Mouse (Mus musculus): ENCODE measurements around the gene Rnase12. TPM values are rescaled to one million over a fixed set of nuclear protein-coding genes. Genes with fewer than 3 reads are reported as not detected.

The Rnase12 gene
- polyA plus RNA-seq, 1 experiment from 2014 or later, result not detected

- no peak overlapping the region for H3K27ac ChIP-seq
- H3K36me3 ChIP-seq, result no peaks in the 10 kb centered on the region
- ATAC-seq (ENCODE audit: insufficient number of reproducible peaks, insufficient read depth, low FRiP score, low TSS enrichment), result no peak
- H3K9me3 ChIP-seq, result no peaks in the 10 kb centered on the region
- no peaks in the 10 kb centered on the region for H3K4me1 ChIP-seq
- H3K4me3 ChIP-seq, result no peak overlapping the region
- H3K9ac ChIP-seq, result no peak overlapping the region
- H3K4me2 ChIP-seq (replicated peaks), result no peak overlapping the region
- WGBS, result 86% methylated on average over 2 of the region's 2 CpGs
- 0 out of 2 replicates have a peak, but pooled peaks cover 7% of the 10 kb centered on the region for H3K27me3 ChIP-seq
Measured at GRCm38 (mm10) chr14:51081035-51081434, 23.6 kb upstream of the Rnase12 start.

GRCm38 (mm10) chr14:51079180-51079579 is 21.7 kb upstream of the Rnase12 start:
- Histone ChIP-seq H3K27ac (no peak overlapping the region), H3K27me3 (0 out of 2 replicates have a peak, but pooled peaks cover 7% of the 10 kb centered on the region), H3K4me2 (replicated peaks) (no peak overlapping the region), H3K9me3 (no peaks in the 10 kb centered on the region), H3K4me3 (no peak overlapping the region), H3K4me1 (no peaks in the 10 kb centered on the region), H3K36me3 (no peaks in the 10 kb centered on the region), H3K9ac (no peak overlapping the region)
- ATAC-seq (ENCODE audit: insufficient number of reproducible peaks, insufficient read depth, low FRiP score, low TSS enrichment), result no peak
- WGBS, result 88% methylated on average over 1 of the region's 1 CpGs

GRCm38 (mm10) chr14:51074335-51074734 is 16.9 kb upstream of the Rnase12 start, which contains the start of gene Olfr750:
Olfr750 (minus strand) TSS chr14:51074435.
- 77% methylated on average over 3 of the region's 3 CpGs for WGBS

GRCm38 (mm10) chr14:51069617-51070016 is 12.2 kb upstream of the Rnase12 start:
- WGBS, result 86% methylated on average over 2 of the region's 2 CpGs
- no peaks in the 10 kb centered on the region for H3K36me3 ChIP-seq

More at GRCm38 (mm10) chr14:51074335-51074734, 16.9 kb upstream of the Rnase12 start, which contains the start of gene Olfr750:
- H3K4me3 ChIP-seq, result no peak within 1 kb of the TSS
- H3K27me3 ChIP-seq, result no peaks in the 10 kb centered on the region
- no peak within 1 kb of the TSS for H3K27ac ChIP-seq
- H3K4me1 ChIP-seq, result no peaks in the 10 kb centered on the region
- no peak for ATAC-seq (ENCODE audit: insufficient number of reproducible peaks, insufficient read depth, low FRiP score, low TSS enrichment)
- no peak within 1 kb of the TSS for H3K9ac ChIP-seq
- no peaks in the 10 kb centered on the region for H3K36me3 ChIP-seq
- no peaks in the 10 kb centered on the region for H3K9me3 ChIP-seq
- H3K4me2 ChIP-seq (replicated peaks), result no peak within 1 kb of the TSS

GRCm38 (mm10) chr14:51068956-51069355 is 11.5 kb upstream of the Rnase12 start:
- 83% methylated on average over 5 of the region's 5 CpGs for WGBS
- ATAC-seq (ENCODE audit: insufficient number of reproducible peaks, insufficient read depth, low FRiP score, low TSS enrichment), result no peak
- no peaks in the 10 kb centered on the region for H3K36me3 ChIP-seq
- H3K27ac ChIP-seq, result no peak overlapping the region
- H3K9ac ChIP-seq, result no peak overlapping the region
- H3K4me1 ChIP-seq, result 0 out of 2 replicates have a peak, but pooled peaks cover 3% of the 10 kb centered on the region
- no peak overlapping the region for H3K4me2 ChIP-seq (replicated peaks)
- H3K9me3 ChIP-seq, result no peaks in the 10 kb centered on the region
- H3K4me3 ChIP-seq, result no peak overlapping the region
- no peaks in the 10 kb centered on the region for H3K27me3 ChIP-seq

More at GRCm38 (mm10) chr14:51069617-51070016, 12.2 kb upstream of the Rnase12 start:
- H3K27me3 ChIP-seq, result no peaks in the 10 kb centered on the region
- no peak overlapping the region for H3K4me2 ChIP-seq (replicated peaks)
- no peak overlapping the region for H3K9ac ChIP-seq
- no peak overlapping the region for H3K27ac ChIP-seq
- no peaks in the 10 kb centered on the region for H3K9me3 ChIP-seq
- no peak for ATAC-seq (ENCODE audit: insufficient number of reproducible peaks, insufficient read depth, low FRiP score, low TSS enrichment)
- no peak overlapping the region for H3K4me3 ChIP-seq
- H3K4me1 ChIP-seq, result 0 out of 2 replicates have a peak, but pooled peaks cover 3% of the 10 kb centered on the region

GRCm38 (mm10) chr14:51060761-51061160 is 3.3 kb upstream of the Rnase12 start:
- Histone ChIP-seq H3K27ac (no peak overlapping the region), H3K9ac (no peak overlapping the region), H3K36me3 (no peaks in the 10 kb centered on the region), H3K9me3 (no peaks in the 10 kb centered on the region), H3K27me3 (no peaks in the 10 kb centered on the region), H3K4me3 (no peak overlapping the region), H3K4me1 (no peaks in the 10 kb centered on the region; the same call in 1 of the 2 replicates), H3K4me2 (replicated peaks) (no peak overlapping the region)
- whole genome bisulfite sequencing, result 80% methylated on average over 5 of the region's 5 CpGs
- ATAC-seq (ENCODE audit: insufficient number of reproducible peaks, insufficient read depth, low FRiP score, low TSS enrichment), result no peak

GRCm38 (mm10) chr14:51054243-51055237 is 2.9 kb downstream of the Rnase12 start:
- H3K4me2 ChIP-seq (replicated peaks), result no peak overlapping the region
- no peak for ATAC-seq (ENCODE audit: insufficient number of reproducible peaks, insufficient read depth, low FRiP score, low TSS enrichment)
- H3K36me3 ChIP-seq, result no peaks in the 10 kb centered on the region
- no peak overlapping the region for H3K4me3 ChIP-seq
- no peaks in the 10 kb centered on the region for H3K9me3 ChIP-seq
- H3K9ac ChIP-seq, result no peak overlapping the region
- H3K27ac ChIP-seq, result no peak overlapping the region
- no peaks in the 10 kb centered on the region for H3K4me1 ChIP-seq
- no peaks in the 10 kb centered on the region for H3K27me3 ChIP-seq
- 42% methylated on average over 13 of the region's 13 CpGs for WGBS

- Histone ChIP-seq H3K27me3 (no peaks in the 10 kb centered on the region), H3K4me3 (no peak overlapping the region), H3K4me1 (no peaks in the 10 kb centered on the region), H3K4me2 (replicated peaks) (no peak overlapping the region), H3K9me3 (no peaks in the 10 kb centered on the region), H3K9ac (no peak overlapping the region), H3K27ac (no peak overlapping the region), H3K36me3 (no peaks in the 10 kb centered on the region)
- WGBS, result 57% methylated on average over 5 of the region's 5 CpGs
- no peak for ATAC-seq (ENCODE audit: insufficient number of reproducible peaks, insufficient read depth, low FRiP score, low TSS enrichment)
Measured at GRCm38 (mm10) chr14:51053176-51053575, 4.3 kb downstream of the Rnase12 start.

- Histone ChIP-seq H3K4me3 (no peak overlapping the region), H3K27me3 (no peaks in the 10 kb centered on the region), H3K4me2 (replicated peaks) (no peak overlapping the region), H3K9ac (no peak overlapping the region), H3K4me1 (no peaks in the 10 kb centered on the region), H3K27ac (no peak overlapping the region), H3K36me3 (no peaks in the 10 kb centered on the region), H3K9me3 (no peaks in the 10 kb centered on the region)
- ATAC-seq (ENCODE audit: insufficient number of reproducible peaks, insufficient read depth, low FRiP score, low TSS enrichment), result no peak
- WGBS, result 54% methylated on average over 5 of the region's 5 CpGs
Measured at GRCm38 (mm10) chr14:51051941-51052340, 5.5 kb downstream of the Rnase12 start.

- H3K27ac ChIP-seq, result no peak within 1 kb of the TSS
- H3K27me3 ChIP-seq, result no peaks in the 10 kb centered on the region
- no peak within 1 kb of the TSS for H3K9ac ChIP-seq
- ATAC-seq (ENCODE audit: insufficient number of reproducible peaks, insufficient read depth, low FRiP score, low TSS enrichment), result no peak
- H3K9me3 ChIP-seq, result no peaks in the 10 kb centered on the region
- no peaks in the 10 kb centered on the region for H3K4me1 ChIP-seq
- H3K4me2 ChIP-seq (replicated peaks), result no peak within 1 kb of the TSS
- H3K36me3 ChIP-seq, result no peaks in the 10 kb centered on the region
- 83% methylated on average over 2 of the region's 2 CpGs for WGBS
- no peak within 1 kb of the TSS for H3K4me3 ChIP-seq
Measured at GRCm38 (mm10) chr14:51050063-51050462, 7.4 kb downstream of the Rnase12 start, which contains the start of gene Rnase11. Rnase11 (minus strand) TSS chr14:51050163.

GRCm38 (mm10) chr14:51047846-51048245 is 9.6 kb downstream of the Rnase12 start:
- Histone ChIP-seq H3K4me3 (no peak overlapping the region), H3K36me3 (no peaks in the 10 kb centered on the region), H3K27me3 (no peaks in the 10 kb centered on the region), H3K9ac (no peak overlapping the region), H3K9me3 (no peaks in the 10 kb centered on the region), H3K4me1 (no peaks in the 10 kb centered on the region), H3K4me2 (replicated peaks) (no peak overlapping the region), H3K27ac (no peak overlapping the region)
- 34% methylated on average over 5 of the region's 5 CpGs for WGBS
- no peak for ATAC-seq (ENCODE audit: insufficient number of reproducible peaks, insufficient read depth, low FRiP score, low TSS enrichment)

- 80% methylated on average over 6 of the region's 6 CpGs for WGBS
- Histone ChIP-seq H3K27ac (no peak within 1 kb of the TSS), H3K4me2 (replicated peaks) (no peak within 1 kb of the TSS)
Measured at GRCm38 (mm10) chr14:51041769-51042168, 15.7 kb downstream of the Rnase12 start, which contains the start of gene Rnase9. Rnase9 (minus strand) TSS chr14:51041869.

More at GRCm38 (mm10) chr14:51041769-51042168, 15.7 kb downstream of the Rnase12 start, which contains the start of gene Rnase9:
- H3K4me1 ChIP-seq, result no peaks in the 10 kb centered on the region
- H3K27me3 ChIP-seq, result no peaks in the 10 kb centered on the region
- ATAC-seq (ENCODE audit: insufficient number of reproducible peaks, insufficient read depth, low FRiP score, low TSS enrichment), result no peak
- H3K9me3 ChIP-seq, result no peaks in the 10 kb centered on the region
- no peak within 1 kb of the TSS for H3K4me3 ChIP-seq
- H3K36me3 ChIP-seq, result no peaks in the 10 kb centered on the region
- H3K9ac ChIP-seq, result no peak within 1 kb of the TSS
